Mouse (Mus musculus) CH12.LX (cell line): ENCODE data around the gene Alg9. TPM values are rescaled to one million over a fixed set of nuclear protein-coding genes. Genes with fewer than 3 reads are reported as not detected.

ENCODE experiments used
- DNase-seq: peaks from one replicate; pipeline ENCODE4 v3.0.0-alpha.2; 2013; ENCODE audit errors: extremely low read depth
- H3K27ac ChIP-seq: 2 replicates; pipeline ENCODE4 v1.5.1; 2012; ENCODE audit warnings: low read depth, mild to moderate bottlenecking, control low read depth, moderate library complexity; ENCODE audit not compliant: insufficient read depth
- H3K27me3 ChIP-seq: replicated peaks from 2 replicates; pipeline ENCODE3; 2012; ENCODE audit warnings: inconsistent platforms
- H3K36me3 ChIP-seq, 2 experiments: replicated peaks in 1 of 2; 2 replicates each; pipeline versions ENCODE3 to v1.6.1; 2012; ENCODE audit warnings: inconsistent platforms in 1 of 2, low read length in 1 of 2, mild to moderate bottlenecking in 1 of 2, mixed read lengths in 1 of 2, moderate library complexity in 1 of 2; ENCODE audit not compliant: control insufficient read depth in 1 of 2, insufficient read depth in 1 of 2
- H3K4me1 ChIP-seq, 2 experiments: 2 replicates each; pipeline ENCODE4 v1.6.1; 2012; ENCODE audit warnings: inconsistent platforms in 1 of 2, moderate library complexity in 1 of 2; ENCODE audit not compliant: insufficient read depth in 2 of 2, control insufficient read depth in 1 of 2
- H3K4me2 ChIP-seq: 2 replicates; pipeline ENCODE4 v1.6.1; 2012; ENCODE audit warnings: low read depth, mild to moderate bottlenecking, control low read depth; ENCODE audit not compliant: poor library complexity, insufficient read depth, severe bottlenecking
- H3K4me3 ChIP-seq, 3 experiments: fragments of 150-350 bp in 1 of 3; sonication (generic) in 1 of 3; replicated peaks in 1 of 3; 2 replicates each; pipeline versions ENCODE3 to v1.5.1; 2011 to 2012; ENCODE audit warnings: low read depth in 2 of 3, low read length in 2 of 3, mild to moderate bottlenecking in 2 of 3, moderate library complexity in 2 of 3, control low read depth in 1 of 3, improper control_type of control experiment in 1 of 3, inconsistent platforms in 1 of 3, mixed read lengths in 1 of 3; ENCODE audit not compliant: poor library complexity in 1 of 3
- H3K79me2 ChIP-seq: replicated peaks from 2 replicates; pipeline ENCODE4 v1.6.1; 2012; ENCODE audit warnings: mild to moderate bottlenecking, moderate library complexity; ENCODE audit not compliant: control insufficient read depth, poor library complexity, insufficient read depth, severe bottlenecking; ENCODE audit errors: extremely low read depth
- H3K9ac ChIP-seq: 2 replicates; pipeline ENCODE4 v1.6.1; 2012; ENCODE audit warnings: low read depth, mild to moderate bottlenecking, control low read depth, moderate library complexity; ENCODE audit not compliant: insufficient read depth
- H3K9me3 ChIP-seq: replicated peaks from 2 replicates; pipeline ENCODE3; 2012; ENCODE audit warnings: low read length, inconsistent platforms, mixed read lengths
- CTCF ChIP-seq, 2 experiments: IDR thresholded peaks in 1 of 2; conservative IDR thresholded peaks in 1 of 2; 2 replicates each; pipeline ENCODE4 v1.5.1; 2011 to 2012; ENCODE audit warnings: low read depth in 2 of 2, low read length in 2 of 2, improper control_type of control experiment in 1 of 2, inconsistent platforms in 1 of 2, mild to moderate bottlenecking in 1 of 2, moderate library complexity in 1 of 2
- E2F4 ChIP-seq: IDR thresholded peaks from 2 replicates; pipeline ENCODE4 v1.6.1; 2011; ENCODE audit warnings: low read depth, low read length, improper control_type of control experiment; ENCODE audit not compliant: insufficient replicate concordance
- EP300 ChIP-seq: IDR thresholded peaks from 2 replicates; pipeline ENCODE4 v1.6.1; 2011; ENCODE audit warnings: low read length, improper control_type of control experiment
- GABPA ChIP-seq: IDR thresholded peaks from 2 replicates; pipeline ENCODE4 v1.6.1; 2012; ENCODE audit warnings: low read depth, low read length, improper control_type of control experiment, inconsistent platforms; ENCODE audit not compliant: insufficient replicate concordance
- HCFC1 ChIP-seq: IDR thresholded peaks from 2 replicates; pipeline ENCODE4 v1.6.1; 2012; ENCODE audit warnings: low read depth, mild to moderate bottlenecking, inconsistent platforms, low read length, improper control_type of control experiment
- JUND ChIP-seq: conservative IDR thresholded peaks from 2 replicates; pipeline ENCODE4 v1.6.1; 2011; ENCODE audit warnings: low read depth, low read length, improper control_type of control experiment
- MAFK ChIP-seq: IDR thresholded peaks from 2 replicates; pipeline ENCODE4 v1.6.1; 2011; ENCODE audit warnings: low read length, improper control_type of control experiment; ENCODE audit not compliant: insufficient replicate concordance
- MAZ ChIP-seq: IDR thresholded peaks from 2 replicates; pipeline ENCODE4 v1.6.1; 2012; ENCODE audit warnings: low read depth, mild to moderate bottlenecking, inconsistent platforms, low read length, improper control_type of control experiment, moderate library complexity
- MEF2A ChIP-seq: IDR thresholded peaks from 2 replicates; pipeline ENCODE4 v1.6.1; 2014; ENCODE audit warnings: low read depth, mild to moderate bottlenecking, inconsistent platforms, low read length, improper control_type of control experiment, borderline replicate concordance
- MXI1 ChIP-seq: IDR thresholded peaks from 2 replicates; pipeline ENCODE4 v1.6.1; 2011; ENCODE audit warnings: mild to moderate bottlenecking, low read depth, low read length, improper control_type of control experiment
- MYC ChIP-seq: IDR thresholded peaks from 2 replicates; pipeline ENCODE4 v1.6.1; 2011; ENCODE audit warnings: low read depth, mild to moderate bottlenecking, improper control_type of control experiment, low read length
- NELFE ChIP-seq: IDR thresholded peaks from 2 replicates; pipeline ENCODE4 v1.6.1; 2011; ENCODE audit warnings: low read depth, low read length, improper control_type of control experiment
- POLR2A ChIP-seq: IDR thresholded peaks from 2 replicates; pipeline ENCODE4 v1.6.1; 2011; ENCODE audit warnings: low read depth, mild to moderate bottlenecking, improper control_type of control experiment, low read length
- RCOR1 ChIP-seq: conservative IDR thresholded peaks from 2 replicates; pipeline ENCODE4 v1.6.1; 2012; ENCODE audit warnings: low read depth, mild to moderate bottlenecking, inconsistent platforms, low read length, improper control_type of control experiment
- UBTF ChIP-seq: IDR thresholded peaks from 2 replicates; pipeline ENCODE4 v1.6.1; 2012; ENCODE audit warnings: low read depth, mild to moderate bottlenecking, inconsistent platforms, low read length, improper control_type of control experiment, moderate library complexity
- ZC3H11A ChIP-seq: IDR thresholded peaks from 2 replicates; pipeline ENCODE4 v1.6.1; 2012; ENCODE audit warnings: low read depth, mild to moderate bottlenecking, inconsistent platforms, low read length, improper control_type of control experiment
- ZKSCAN1 ChIP-seq: IDR thresholded peaks from 2 replicates; pipeline ENCODE4 v1.6.1; 2012; ENCODE audit warnings: low read depth, inconsistent platforms, low read length, improper control_type of control experiment, borderline replicate concordance
- dilution Hi-C: fragments of 300-500 bp; cut with MboI; formaldehyde crosslinking; loops from 2 replicates; pipeline ENCODE4 v1.14.3; 2020; ENCODE audit warnings: low sequenced_read_pairs; ENCODE audit not compliant: extremely low pct_unique_long_range_greater_than_20kb, extremely low pct_ligation_motif_present
- in situ Hi-C: fragments of 300-500 bp; cut with MboI; formaldehyde crosslinking; loops from 3 replicates; pipeline ENCODE4 v1.14.3; 2019; ENCODE audit warnings: low sequenced_read_pairs, low pct_ligation_motif_present, low pct_unique_long_range_greater_than_20kb, mixed read lengths
- polyA plus RNA-seq: library from polyadenylated mRNA; unstranded; fragments of >175 nt; gene quantifications from 2 replicates; pipeline ENCODE4 v1.2.1, GENCODE M21; 2012; ENCODE audit warnings: low read depth; ENCODE audit not compliant: insufficient read length
- total RNA-seq, 2 experiments: library from RNA; depleted of rRNA; stranded (reverse); fragments of 300-350 nt in 1 of 2; fragments of >200 nt in 1 of 2; gene quantifications; 2 replicates each; pipeline ENCODE4 v1.2.3; 2012 to 2014

The Alg9 gene
- total and polyA plus RNA-seq, 3 experiments: 25.7 to 40.1 (median 39.6) TPM

- Histone ChIP-seq H3K9me3 (no peaks in the 10 kb centered on the region), H3K4me3 (no peak overlapping the region), H3K4me1 (peaks cover 22 to 36% of the 10 kb centered on the region in 2 experiments), H3K36me3 (peaks cover 5 to 56% of the 10 kb centered on the region in 2 experiments), H3K9ac (no peak overlapping the region), H3K79me2 (no peaks in the 10 kb centered on the region), H3K27ac (no peak overlapping the region), H3K27me3 (no peaks in the 10 kb centered on the region), H3K4me2 (no peak overlapping the region)
- TF ChIP-seq NELFE: no peak
- no peak for TF ChIP-seq MXI1
- no peak for TF ChIP-seq UBTF
- no peak for TF ChIP-seq MEF2A
- TF ChIP-seq MAZ: no peak
- TF ChIP-seq POLR2A: no peak
- TF ChIP-seq CTCF (conservative IDR thresholded peaks at IDR 0.05 in 1 of 2, IDR thresholded peaks at IDR 0.05 in 1 of 2; ENCODE audit: low read depth in 2 of 2, low read length in 2 of 2): no peak
- TF ChIP-seq ZKSCAN1: no peak
- TF ChIP-seq HCFC1: no peak
- TF ChIP-seq RCOR1: no peak
- TF ChIP-seq EP300: no peak
- dilution Hi-C loops: no loop called here
- DNase-seq: no peak
- in situ Hi-C loops: loop anchor here (25.0 kb wide), 1 partner anchor 304 kb away; no protein-coding TSS in a partner anchor
Measured at GRCm38 (mm10) chr9:50833786-50834185, 59.0 kb downstream of the Alg9 start.

GRCm38 (mm10) chr9:50835068-50835705 is 60.4 kb downstream of the Alg9 start:
- H3K27me3 ChIP-seq: no peaks in the 10 kb centered on the region
- in situ Hi-C loops (loop anchor here (25.0 kb wide), 1 partner anchor 302 kb away; no protein-coding TSS in a partner anchor), dilution Hi-C loops (no loop called here)
- H3K4me1 ChIP-seq: peaks cover 22 to 36% of the 10 kb centered on the region in 2 experiments
- no peak for TF ChIP-seq POLR2A
- no peak for TF ChIP-seq MAFK
- no peak for TF ChIP-seq MYC
- no peak for TF ChIP-seq MEF2A
- TF ChIP-seq GABPA: no peak
- no peak for TF ChIP-seq E2F4
- no peak for TF ChIP-seq JUND
- TF ChIP-seq ZC3H11A: no peak
- no peak for TF ChIP-seq EP300
- H3K4me3 ChIP-seq: no peak overlapping the region
- H3K4me2 ChIP-seq: no peak overlapping the region
- H3K9ac ChIP-seq: no peak overlapping the region
- no peak for DNase-seq
- H3K27ac ChIP-seq: no peak overlapping the region
- peaks cover 2 to 58% of the 10 kb centered on the region in 2 experiments for H3K36me3 ChIP-seq
- no peaks in the 10 kb centered on the region for H3K79me2 ChIP-seq
- H3K9me3 ChIP-seq: no peaks in the 10 kb centered on the region
